Mouse (Mus musculus) naive thymus-derived CD4-positive, alpha-beta T cell, adult 2 months (primary cell): ENCODE measurements around the gene Trim65.
"Not testable (repeated sequence)": the region's sequence is repeated elsewhere in the genome, so short reads cannot be mapped to it uniquely, and the experiment has no call there.

Experiments used
- DNase-seq: peaks from one replicate; pipeline ENCODE4 v3.0.0-alpha.2; 2011; ENCODE audit warnings: low read depth

Gene Trim65

DNA sequence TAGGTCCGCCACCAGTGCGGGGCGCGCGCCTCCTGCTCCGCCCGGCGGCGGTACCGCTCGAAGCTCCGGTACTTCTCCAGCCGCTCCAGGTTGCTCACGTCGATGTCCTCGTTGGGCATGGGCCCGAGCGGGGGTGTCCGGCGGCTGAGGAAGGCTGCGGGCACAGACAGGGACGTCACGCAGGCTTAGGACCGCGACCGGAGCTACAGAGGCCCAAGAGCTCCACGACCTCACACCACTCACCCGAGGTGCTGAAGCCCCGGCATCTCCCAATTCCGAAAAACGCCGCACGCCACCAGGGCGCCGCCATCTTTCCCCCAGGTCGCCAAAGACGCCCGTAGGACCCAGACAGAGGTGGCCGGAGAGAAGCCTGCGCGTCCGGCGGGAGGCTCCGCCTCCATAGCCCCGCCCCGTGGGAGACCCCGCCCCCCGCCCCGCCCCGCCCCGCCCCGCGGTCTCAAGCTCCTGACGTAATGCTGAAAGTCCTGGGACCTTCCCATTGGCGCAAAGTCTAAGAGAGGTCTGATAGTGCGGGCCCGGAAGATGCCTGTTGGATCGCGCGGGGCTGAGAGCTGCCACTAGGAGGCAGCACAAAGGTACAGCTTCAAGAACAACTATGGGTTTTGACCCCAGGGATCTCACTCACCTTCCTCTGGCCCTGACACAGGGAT, 7.7 kb upstream of the Trim65 start, which contains the start of gene Mrpl38:
TSS of gene Mrpl38 (minus strand) at position 401 of the 671 bp plus-strand sequence.
- DNase-seq = peak; percentile 96

- DNase-seq = no peak
These were observed 7.2 kb upstream of the Trim65 start for GRCm38 (mm10) chr11:116138096-116138467.

DNA sequence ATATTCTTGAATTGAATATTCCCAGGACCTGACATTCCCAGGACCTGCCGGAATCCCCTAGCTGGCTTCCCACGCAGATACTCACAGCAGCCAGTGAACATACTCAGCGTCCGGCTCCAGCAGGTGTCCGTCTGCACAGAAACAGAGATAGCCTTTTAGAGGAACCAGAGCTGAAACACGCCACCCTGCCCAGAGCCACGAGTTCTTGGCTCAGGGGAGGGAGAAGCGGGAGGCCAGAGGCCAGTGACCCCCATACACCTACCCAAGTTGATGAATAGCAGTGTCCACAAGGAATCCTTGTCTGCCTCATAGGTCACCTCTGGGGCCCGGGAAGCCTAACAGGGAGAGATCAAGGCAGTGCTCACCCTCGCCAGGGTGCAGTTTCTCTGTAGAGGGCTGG, 3.2 kb upstream of the Trim65 start:
- no peak for DNase-seq

DNA sequence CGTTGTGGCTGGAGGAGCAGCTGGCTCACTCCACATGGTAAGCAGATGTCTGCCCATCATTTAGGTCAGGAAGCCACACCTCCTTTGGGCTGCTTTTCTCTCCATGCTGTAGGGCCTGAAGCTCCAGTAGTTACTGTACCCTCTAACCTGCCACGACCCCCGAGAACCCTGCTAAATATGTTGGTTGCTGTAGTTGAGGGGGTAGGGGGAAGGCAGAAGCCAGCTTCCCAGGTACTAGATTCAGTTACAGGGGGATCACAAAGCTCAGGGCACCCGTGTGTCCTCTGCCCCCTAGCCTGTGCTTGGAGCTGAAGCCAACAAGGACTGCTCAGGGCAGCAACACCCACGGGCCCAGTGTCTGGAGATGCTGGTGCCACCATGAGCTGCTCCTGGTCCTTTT, 2.6 kb upstream of the Trim65 start:
- DNase-seq = no peak

DNA sequence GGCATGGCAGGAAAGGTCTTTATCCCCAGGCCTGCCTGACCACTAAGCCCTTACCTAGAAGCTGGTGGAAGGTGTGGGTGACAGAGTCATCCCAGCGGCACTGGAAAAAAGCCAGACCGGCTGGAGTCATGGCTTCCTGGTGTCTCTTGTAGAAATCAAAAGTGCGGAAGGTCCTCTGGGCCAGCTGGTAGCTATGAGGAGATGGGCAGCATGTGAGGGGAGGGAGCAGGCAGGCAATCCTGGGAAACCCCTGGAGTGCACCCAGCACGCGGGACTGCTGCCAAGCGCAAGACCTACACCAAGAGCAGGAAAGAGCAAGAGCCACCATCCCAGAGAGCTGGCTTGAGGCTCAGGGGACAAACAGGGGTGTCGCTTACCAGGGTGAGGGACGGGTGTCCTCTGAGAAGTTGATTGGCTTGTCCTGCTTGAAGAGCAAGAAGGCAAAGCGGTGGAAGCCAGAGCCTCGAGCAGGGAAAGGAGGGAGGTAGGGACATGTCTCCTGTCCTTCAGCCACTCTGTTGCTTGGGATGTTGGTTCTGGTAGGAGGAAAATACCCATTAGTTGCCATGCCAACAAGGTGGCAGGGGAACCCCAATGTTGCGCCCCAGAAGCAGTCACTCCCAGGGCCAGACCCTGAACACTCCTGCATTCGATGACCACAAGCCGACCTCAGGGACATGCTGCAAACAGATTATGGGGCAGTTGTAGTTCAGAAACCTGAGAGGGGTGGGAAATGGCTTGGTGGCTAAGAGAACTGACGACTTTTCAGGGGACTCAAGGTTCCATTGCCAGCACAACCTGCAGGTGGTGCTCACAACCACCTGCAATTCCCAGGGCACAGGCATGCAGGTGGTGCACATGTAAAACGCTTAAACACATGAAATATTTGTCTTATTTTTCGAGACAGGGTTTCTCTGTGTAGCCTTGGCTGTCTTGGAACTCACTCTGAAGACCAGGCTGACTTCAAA, 1.7 kb upstream of the Trim65 start:
- DNase-seq = peak; percentile 52

GRCm38 (mm10) chr11:116131349-116132170, 632 bp upstream of the Trim65 start:
- DNase-seq = no peak

- no peak for DNase-seq
These were observed 888 bp downstream of the Trim65 start for GRCm38 (mm10) chr11:116129993-116130487.

- peak; percentile 21 for DNase-seq
These were observed 1.7 kb downstream of the Trim65 start for GRCm38 (mm10) chr11:116129091-116129790.

DNA sequence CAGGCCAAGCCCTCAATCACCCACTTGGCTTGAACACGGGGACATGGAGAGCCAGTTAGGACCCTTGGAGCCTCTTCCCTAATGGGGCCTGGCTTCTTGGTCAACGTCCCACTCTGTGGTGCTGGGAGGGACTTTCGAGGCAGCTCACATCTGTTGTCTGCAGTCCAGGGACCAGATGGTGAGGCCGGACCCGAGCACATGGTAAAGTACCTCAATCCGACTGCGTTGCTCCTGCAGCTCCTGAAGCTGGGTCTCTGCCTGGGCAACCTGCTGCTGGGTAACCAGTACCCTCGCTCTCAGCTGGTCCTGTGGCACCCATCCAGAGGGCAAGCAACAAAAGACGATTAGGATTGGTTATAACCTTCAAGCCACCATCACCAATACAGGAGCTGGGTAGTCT, 2.9 kb downstream of the Trim65 start:
- no peak for DNase-seq

DNA sequence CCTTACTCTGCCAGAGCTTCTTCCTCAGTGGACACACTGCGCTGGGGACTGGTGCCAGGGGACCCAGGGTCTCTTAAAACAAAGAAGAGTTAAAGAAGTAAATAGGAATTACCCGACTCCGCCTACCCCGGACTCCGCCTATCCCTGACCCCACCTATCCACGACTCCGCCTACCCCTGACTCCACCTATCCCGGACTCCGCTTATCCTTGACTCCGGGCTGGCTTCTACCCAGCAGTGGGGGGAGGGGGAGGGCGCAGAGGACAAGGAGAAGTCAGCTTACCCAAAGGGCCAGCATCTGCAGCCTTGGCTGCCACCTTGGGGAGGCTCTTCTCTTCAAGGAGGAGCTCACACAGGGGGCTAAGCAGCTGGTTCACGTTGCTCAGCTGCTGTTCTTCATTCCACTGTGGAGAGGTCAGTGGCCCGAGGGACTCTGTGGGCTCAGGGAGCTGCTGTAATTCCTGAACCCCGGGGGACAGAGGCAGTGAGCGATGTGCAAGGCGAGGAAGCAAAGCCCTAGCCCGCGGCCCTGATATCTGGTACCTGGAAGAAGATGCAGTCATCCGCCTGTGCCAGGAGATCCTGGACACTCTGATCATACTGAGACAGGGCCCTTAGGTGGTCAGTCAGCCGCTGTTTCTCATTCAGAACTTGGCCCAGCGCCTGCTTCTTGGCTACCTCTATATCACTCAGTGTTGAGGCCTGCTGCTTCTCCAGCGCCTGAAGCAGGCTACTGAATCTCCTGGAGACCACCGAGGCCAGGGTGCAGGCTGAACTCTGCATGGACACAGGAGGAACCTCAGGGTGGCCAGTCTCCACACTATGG, 3.6 kb downstream of the Trim65 start, which contains the start of gene Trim47:
TSS of gene Trim47 (minus strand) at position 55 of the 825 bp plus-strand sequence.
- DNase-seq = no peak

GRCm38 (mm10) chr11:116126261-116126660, 4.7 kb downstream of the Trim65 start:
- DNase-seq = no peak

DNA sequence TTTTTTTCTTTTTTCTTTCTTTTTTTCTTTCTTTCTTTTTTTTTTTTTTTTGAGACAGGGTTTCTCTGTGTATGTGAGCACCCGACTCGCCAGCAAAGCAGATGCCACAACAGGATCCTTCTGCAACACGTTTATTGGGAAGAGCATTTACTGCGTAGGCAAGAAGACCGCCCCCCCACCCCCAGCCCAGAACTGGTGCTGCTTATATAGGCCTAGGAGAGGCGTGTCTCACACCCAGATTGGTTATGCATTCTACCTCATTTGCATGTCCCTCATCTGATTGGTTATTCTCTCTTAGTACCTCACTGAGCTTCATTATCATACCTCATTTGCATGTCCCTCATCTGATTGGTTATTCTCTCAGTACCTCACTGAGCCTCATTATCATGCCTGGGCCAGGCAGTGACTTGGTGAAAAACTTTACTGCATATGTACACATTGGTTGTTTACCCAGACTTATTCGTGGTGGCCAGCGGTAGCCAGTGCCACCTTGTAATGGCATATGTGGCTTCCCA, 9.1 kb downstream of the Trim65 start:
- DNase-seq = not testable (repeated sequence)

- DNase-seq = peak; percentile 32
These were observed 13.1 kb downstream of the Trim65 start for GRCm38 (mm10) chr11:116117819-116118218.

DNA sequence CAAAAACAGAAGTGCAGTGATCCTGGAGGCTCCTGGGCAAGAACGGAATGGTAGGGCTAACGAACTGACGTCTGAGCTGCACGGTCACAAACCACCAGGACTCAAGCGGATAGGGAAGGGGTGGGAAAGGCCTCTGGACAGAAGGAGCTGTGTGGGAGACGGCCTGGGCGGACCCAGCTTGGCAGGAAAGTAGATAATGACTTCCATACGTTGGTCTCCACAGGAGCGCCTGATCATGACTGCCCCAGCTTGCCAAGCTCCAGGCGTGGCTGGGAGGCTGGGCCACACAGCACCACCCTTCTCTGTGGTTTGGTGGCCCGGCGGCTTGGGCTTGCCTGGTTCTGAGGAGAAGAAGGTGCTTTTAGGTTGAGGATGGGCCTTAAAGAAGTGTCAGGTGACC, 13.7 kb downstream of the Trim65 start:
- DNase-seq = no peak

- DNase-seq = no peak
These were observed 19.2 kb downstream of the Trim65 start for GRCm38 (mm10) chr11:116111611-116112203.

DNA sequence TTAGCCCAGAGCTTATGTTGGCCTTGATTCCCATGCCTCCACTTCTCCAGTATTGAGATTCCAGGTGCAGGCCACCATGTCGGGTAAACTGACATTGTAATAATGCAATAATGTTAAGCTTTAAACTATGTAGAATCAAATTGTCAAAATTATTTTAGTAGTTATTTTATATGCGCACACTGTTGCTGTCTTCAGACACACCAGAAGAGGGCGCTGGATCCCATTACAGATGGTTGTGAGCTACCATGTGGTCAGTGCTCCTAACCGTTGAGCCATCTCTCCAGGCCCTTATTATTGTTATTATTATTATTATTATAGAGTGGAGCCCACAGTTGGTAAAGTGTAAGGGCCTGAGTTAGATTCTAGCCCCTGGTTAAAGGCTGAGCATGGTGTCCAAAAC, 19.9 kb downstream of the Trim65 start:
- DNase-seq = no peak

DNA sequence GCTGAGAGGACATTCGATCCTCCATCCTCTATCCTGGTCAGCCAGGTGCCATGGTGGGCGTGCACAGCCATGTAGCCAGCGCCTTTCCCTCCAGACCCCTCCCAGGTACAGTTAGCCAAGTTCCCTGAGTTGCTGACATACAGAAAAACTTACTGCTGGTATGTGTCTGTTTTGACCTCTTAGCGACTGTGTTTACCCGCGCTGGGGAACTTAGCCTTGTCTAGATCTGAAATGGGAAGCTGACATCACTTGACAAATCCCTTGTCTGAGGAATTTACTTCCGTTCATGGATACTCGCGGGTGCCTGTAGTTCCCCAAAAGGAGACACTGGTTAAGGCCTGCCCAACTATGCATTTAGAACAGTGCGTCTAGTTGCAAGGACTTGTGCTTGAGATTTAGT, 20.4 kb downstream of the Trim65 start:
- DNase-seq = no peak

DNA sequence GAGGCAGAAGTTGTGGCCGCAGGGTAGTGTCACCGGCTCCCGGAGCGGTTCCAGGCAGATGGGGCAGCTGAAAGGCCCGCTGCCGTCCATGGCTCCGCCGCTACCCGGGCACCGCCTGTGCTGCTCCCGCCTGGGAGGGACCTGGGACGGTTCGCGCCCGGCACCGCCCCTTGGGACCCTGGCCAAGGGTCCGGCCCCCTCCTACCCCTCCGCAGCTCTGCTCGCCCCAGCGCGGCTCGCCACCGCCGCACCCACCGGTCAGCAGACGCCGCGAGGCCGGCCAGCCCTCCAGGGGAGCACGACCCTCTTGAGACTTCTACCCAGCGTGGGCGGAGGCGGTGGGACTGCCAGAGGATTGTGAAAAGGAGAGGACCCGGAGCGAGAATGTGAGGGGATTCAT, 20.8 kb downstream of the Trim65 start:
- DNase-seq = no peak

GRCm38 (mm10) chr11:116109441-116110081, 21.4 kb downstream of the Trim65 start:
- DNase-seq = no peak
